Mouse (Mus musculus): ENCODE measurements around the gene Hspa1a.

DNA sequence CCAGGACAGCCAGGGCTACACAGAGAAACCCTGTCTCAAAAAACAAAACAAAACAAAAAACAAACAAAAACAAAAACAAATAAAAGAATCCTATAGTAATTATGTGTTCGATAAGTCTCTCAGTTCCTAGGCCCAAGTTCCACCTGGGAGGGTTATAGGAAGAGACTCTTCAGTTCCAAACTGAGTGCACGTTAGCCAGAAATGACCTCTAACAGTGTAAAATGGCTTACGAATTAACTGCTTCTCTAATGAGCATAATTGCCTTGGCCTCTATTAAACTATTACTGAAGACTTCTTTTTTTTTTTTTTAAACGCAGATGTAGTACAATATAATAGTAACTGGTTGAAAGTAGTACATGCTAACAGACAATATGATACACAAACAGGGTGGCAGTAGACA lies 18.1 kb downstream of the Hspa1a start:
- TF ChIP-seq CTCF (IDR thresholded peaks at IDR 0.05; ENCODE audit: low read depth, low read length): no peak
- no peak for TF ChIP-seq TAL1 (conservative IDR thresholded peaks at IDR 0.05; ENCODE audit: low read depth, low read length)
- TF ChIP-seq GATA1 (IDR thresholded peaks at IDR 0.05; ENCODE audit: borderline replicate concordance, low read length): no peak
- no peak for TF ChIP-seq POLR2AphosphoS5 (IDR thresholded peaks at IDR 0.05; ENCODE audit: insufficient replicate concordance, low read depth, low read length)
- TF ChIP-seq GATA2 (IDR thresholded peaks at IDR 0.05; ENCODE audit: borderline replicate concordance, low read depth, low read length): no peak
